Mouse (Mus musculus) granulocyte monocyte progenitor cell, adult 5-6 weeks (primary cell): ENCODE results near the gene Itprid2. TPM values are rescaled to one million over a fixed set of nuclear protein-coding genes. Genes with fewer than 3 reads are reported as not detected.
"Not testable (repeated sequence)": the region's sequence is repeated elsewhere in the genome, so short reads cannot be mapped to it uniquely, and the experiment has no call there.

Experiments used
- ATAC-seq: replicated peaks from 2 replicates; pipeline ENCODE4 v1.8.0; 2016; ENCODE audit warnings: mild to moderate bottlenecking, moderate TSS enrichment, inconsistent platforms; ENCODE audit not compliant: poor library complexity, severe bottlenecking
- total RNA-seq, 2 experiments: library from RNA; stranded (forward) in 1 of 2; stranded (reverse) in 1 of 2; fragments of 200-712, 200-1000 nt in 1 of 2; fragments of >200 nt in 1 of 2; fragmentation: Nextera tagmentation in 1 of 2; gene quantifications; 2 replicates each; pipeline ENCODE4 v1.2.3; 2014 to 2017

Gene Itprid2
- total RNA-seq (2014; fragmentation: Nextera tagmentation) (14.7 and 20.0 TPM in 2 replicates), total RNA-seq (2017) (14.7 and 21.9 TPM in 2 replicates)

- ATAC-seq = peak; percentile 87
Observed at GRCm38 (mm10) chr2:79634528-79635400, at the start of gene Itprid2. Gene Itprid2, plus strand, starts transcription at chr2:79635352.

GRCm38 (mm10) chr2:79596177-79596576 is 39.0 kb upstream of the Itprid2 start:
- ATAC-seq = no peak

- ATAC-seq = no peak
Observed at GRCm38 (mm10) chr2:79597090-79597489, 38.1 kb upstream of the Itprid2 start.

- ATAC-seq = not testable (repeated sequence)
Observed at GRCm38 (mm10) chr2:79601109-79601508, 34.0 kb upstream of the Itprid2 start.

GRCm38 (mm10) chr2:79601691-79602116 is 33.4 kb upstream of the Itprid2 start:
- ATAC-seq = no peak

GRCm38 (mm10) chr2:79602306-79602705 is 32.8 kb upstream of the Itprid2 start:
- no peak for ATAC-seq

- ATAC-seq = no peak
Observed at GRCm38 (mm10) chr2:79603363-79603762, 31.8 kb upstream of the Itprid2 start.

GRCm38 (mm10) chr2:79606033-79606432 is 29.1 kb upstream of the Itprid2 start:
- ATAC-seq = no peak

- no peak for ATAC-seq
Observed at GRCm38 (mm10) chr2:79607181-79607580, 28.0 kb upstream of the Itprid2 start.

- ATAC-seq = no peak
Observed at GRCm38 (mm10) chr2:79608301-79609074, 26.7 kb upstream of the Itprid2 start.

GRCm38 (mm10) chr2:79610894-79611293 is 24.3 kb upstream of the Itprid2 start:
- ATAC-seq = peak; percentile 37

GRCm38 (mm10) chr2:79618145-79618544 is 17.0 kb upstream of the Itprid2 start:
- ATAC-seq = peak; percentile 42

GRCm38 (mm10) chr2:79618614-79619568 is 16.3 kb upstream of the Itprid2 start:
- ATAC-seq = peak; percentile 85

GRCm38 (mm10) chr2:79623256-79623655 is 11.9 kb upstream of the Itprid2 start:
- no peak for ATAC-seq

- peak; percentile 22; the same call in 1 of the 2 replicates for ATAC-seq
Observed at GRCm38 (mm10) chr2:79627624-79628023, 7.5 kb upstream of the Itprid2 start.

GRCm38 (mm10) chr2:79630231-79630630 is 4.9 kb upstream of the Itprid2 start:
- ATAC-seq = no peak

GRCm38 (mm10) chr2:79635426-79636291 is 507 bp downstream of the Itprid2 start:
- ATAC-seq = peak; percentile 51

- ATAC-seq = no peak
Observed at GRCm38 (mm10) chr2:79638924-79639323, 3.8 kb downstream of the Itprid2 start.

- peak; percentile 81 for ATAC-seq
Observed at GRCm38 (mm10) chr2:79646237-79646688, 11.1 kb downstream of the Itprid2 start.
